Mouse (Mus musculus): ENCODE measurements around the gene Acta2. TPM values are rescaled to one million over a fixed set of nuclear protein-coding genes. Genes with fewer than 3 reads are reported as not detected.

Gene Acta2
- polyA plus RNA-seq, 1 experiment = 2,495 TPM

DNA sequence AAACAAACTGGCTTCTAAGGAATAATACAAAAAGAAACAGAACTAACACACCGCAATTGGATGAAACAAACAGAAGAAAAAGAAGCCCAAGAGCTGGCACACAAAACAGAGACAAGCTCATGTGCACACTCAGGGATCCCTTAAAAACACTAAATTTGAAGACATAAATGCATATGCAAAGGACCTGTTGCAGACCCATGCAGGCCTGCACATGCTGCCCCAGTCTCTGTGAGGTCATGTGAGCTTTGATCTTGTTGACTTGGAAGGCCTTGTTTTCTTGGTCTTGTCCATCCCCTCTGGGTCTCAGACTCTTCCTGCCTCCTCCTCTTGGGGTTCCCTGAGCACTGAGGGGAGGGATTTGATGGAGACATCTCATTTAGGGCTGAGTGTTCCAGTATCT, 33.3 kb upstream of the Acta2 start:
- H3ac ChIP-seq (ENCODE audit: control insufficient read depth, insufficient read length) = no peak overlapping the region
- H3K27me3 ChIP-seq (ENCODE audit: control insufficient read depth, insufficient read depth, insufficient read length) = no peaks in the 10 kb centered on the region
- H3K4me3 ChIP-seq = no peak overlapping the region
- H3K4me2 ChIP-seq (ENCODE audit: low read depth) = no peak overlapping the region
- no peaks in the 10 kb centered on the region for H3K36me3 ChIP-seq (ENCODE audit: control insufficient read depth, insufficient read depth)
- TF ChIP-seq MYOG (IDR thresholded peaks at IDR 0.05; ENCODE audit: control insufficient read depth in 1 of 3, insufficient read depth in 1 of 3, insufficient read length in 2 of 3, low read depth in 2 of 3) (no peak), CEBPB (IDR thresholded peaks at IDR 0.05; ENCODE audit: insufficient read depth, poor library complexity, severe bottlenecking) (no peak), MAX (IDR thresholded peaks at IDR 0.05; ENCODE audit: low read depth) (no peak), TCF12 (IDR thresholded peaks at IDR 0.05; ENCODE audit: insufficient read depth, poor library complexity, severe bottlenecking) (no peak), USF1 (IDR thresholded peaks at IDR 0.05; ENCODE audit: low read depth) (no peak), POLR2A (IDR thresholded peaks at IDR 0.05; ENCODE audit: insufficient read length, low read depth) (no peak), REST (IDR thresholded peaks at IDR 0.05; ENCODE audit: insufficient read depth, insufficient read length) (no peak), TCF3 (IDR thresholded peaks at IDR 0.05; ENCODE audit: insufficient read length, low read depth) (no peak), MYOD1 (IDR thresholded peaks at IDR 0.05; ENCODE audit: control insufficient read depth in 1 of 3, insufficient read length in 2 of 3, low read depth in 2 of 3) (no peak), E2F4 (IDR thresholded peaks at IDR 0.05; ENCODE audit: insufficient read depth) (no peak), POLR2AphosphoS2 (IDR thresholded peaks at IDR 0.05; ENCODE audit: insufficient read length, low read depth) (no peak), SRF (IDR thresholded peaks at IDR 0.05; ENCODE audit: control insufficient read depth, insufficient read length, low read depth) (no peak)
- H3K79me2 ChIP-seq (ENCODE audit: control insufficient read depth, insufficient read depth) = no peaks in the 10 kb centered on the region

- no peaks in the 10 kb centered on the region for H3K36me3 ChIP-seq (ENCODE audit: control insufficient read depth, insufficient read depth)
- no peaks in the 10 kb centered on the region for H3K27me3 ChIP-seq (ENCODE audit: control insufficient read depth, insufficient read depth, insufficient read length)
- H3K79me2 ChIP-seq (ENCODE audit: control insufficient read depth, insufficient read depth) = no peaks in the 10 kb centered on the region
- H3ac ChIP-seq (ENCODE audit: control insufficient read depth, insufficient read length) = no peak overlapping the region
- H3K4me3 ChIP-seq = no peak overlapping the region
- H3K4me2 ChIP-seq (ENCODE audit: low read depth) = no peak overlapping the region
- TF ChIP-seq POLR2A (IDR thresholded peaks at IDR 0.05; ENCODE audit: insufficient read length, low read depth) (no peak), USF1 (IDR thresholded peaks at IDR 0.05; ENCODE audit: low read depth) (no peak), E2F4 (IDR thresholded peaks at IDR 0.05; ENCODE audit: insufficient read depth) (no peak), CEBPB (IDR thresholded peaks at IDR 0.05; ENCODE audit: insufficient read depth, poor library complexity, severe bottlenecking) (no peak), TCF3 (IDR thresholded peaks at IDR 0.05; ENCODE audit: insufficient read length, low read depth) (no peak), SRF (IDR thresholded peaks at IDR 0.05; ENCODE audit: control insufficient read depth, insufficient read length, low read depth) (no peak), MAX (IDR thresholded peaks at IDR 0.05; ENCODE audit: low read depth) (no peak), TCF12 (IDR thresholded peaks at IDR 0.05; ENCODE audit: insufficient read depth, poor library complexity, severe bottlenecking) (no peak), MYOG (IDR thresholded peaks at IDR 0.05; ENCODE audit: control insufficient read depth in 1 of 3, insufficient read depth in 1 of 3, insufficient read length in 2 of 3, low read depth in 2 of 3) (no peak), REST (IDR thresholded peaks at IDR 0.05; ENCODE audit: insufficient read depth, insufficient read length) (no peak), MYOD1 (IDR thresholded peaks at IDR 0.05; ENCODE audit: control insufficient read depth in 1 of 3, insufficient read length in 2 of 3, low read depth in 2 of 3) (no peak), POLR2AphosphoS2 (IDR thresholded peaks at IDR 0.05; ENCODE audit: insufficient read length, low read depth) (no peak)
Observed at GRCm38 (mm10) chr19:34287656-34288415, 32.4 kb upstream of the Acta2 start.

DNA sequence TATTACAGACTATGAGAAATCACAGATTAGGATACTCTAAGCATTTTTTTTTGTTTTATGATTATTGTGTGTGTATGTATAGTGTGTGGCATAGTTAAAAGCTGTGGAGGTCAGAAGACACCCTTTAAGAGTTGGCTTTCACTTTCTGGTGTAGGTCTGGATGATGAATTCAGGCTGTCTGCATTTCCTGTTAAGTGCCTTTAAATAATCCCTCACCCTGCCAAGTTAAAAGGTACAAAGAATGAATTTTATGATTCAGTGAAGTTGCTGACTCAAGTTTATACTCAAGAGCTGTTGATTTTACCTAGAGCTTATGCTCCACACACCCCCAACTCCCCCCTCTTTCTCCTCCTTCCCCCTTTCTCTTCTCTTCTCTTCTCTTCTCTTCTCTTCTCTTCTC, 31.8 kb upstream of the Acta2 start:
- Histone ChIP-seq H3K27me3 (ENCODE audit: control insufficient read depth, insufficient read depth, insufficient read length) (no peaks in the 10 kb centered on the region), H3K36me3 (ENCODE audit: control insufficient read depth, insufficient read depth) (no peaks in the 10 kb centered on the region), H3ac (ENCODE audit: control insufficient read depth, insufficient read length) (no peak overlapping the region), H3K4me2 (ENCODE audit: low read depth) (no peak overlapping the region), H3K79me2 (ENCODE audit: control insufficient read depth, insufficient read depth) (no peaks in the 10 kb centered on the region), H3K4me3 (no peak overlapping the region)
- TF ChIP-seq SRF (IDR thresholded peaks at IDR 0.05; ENCODE audit: control insufficient read depth, insufficient read length, low read depth) (no peak), MYOG (IDR thresholded peaks at IDR 0.05; ENCODE audit: control insufficient read depth in 1 of 3, insufficient read depth in 1 of 3, insufficient read length in 2 of 3, low read depth in 2 of 3) (no peak), CEBPB (IDR thresholded peaks at IDR 0.05; ENCODE audit: insufficient read depth, poor library complexity, severe bottlenecking) (no peak), E2F4 (IDR thresholded peaks at IDR 0.05; ENCODE audit: insufficient read depth) (no peak), TCF3 (IDR thresholded peaks at IDR 0.05; ENCODE audit: insufficient read length, low read depth) (no peak), MYOD1 (IDR thresholded peaks at IDR 0.05; ENCODE audit: control insufficient read depth in 1 of 3, insufficient read length in 2 of 3, low read depth in 2 of 3) (no peak), TCF12 (IDR thresholded peaks at IDR 0.05; ENCODE audit: insufficient read depth, poor library complexity, severe bottlenecking) (no peak), MAX (IDR thresholded peaks at IDR 0.05; ENCODE audit: low read depth) (no peak), REST (IDR thresholded peaks at IDR 0.05; ENCODE audit: insufficient read depth, insufficient read length) (no peak), POLR2AphosphoS2 (IDR thresholded peaks at IDR 0.05; ENCODE audit: insufficient read length, low read depth) (no peak), USF1 (IDR thresholded peaks at IDR 0.05; ENCODE audit: low read depth) (no peak), POLR2A (IDR thresholded peaks at IDR 0.05; ENCODE audit: insufficient read length, low read depth) (no peak)

GRCm38 (mm10) chr19:34284826-34285225, 29.4 kb upstream of the Acta2 start:
- H3K79me2 ChIP-seq (ENCODE audit: control insufficient read depth, insufficient read depth) = no peaks in the 10 kb centered on the region
- no peak overlapping the region for H3ac ChIP-seq (ENCODE audit: control insufficient read depth, insufficient read length)
- no peaks in the 10 kb centered on the region for H3K36me3 ChIP-seq (ENCODE audit: control insufficient read depth, insufficient read depth)
- no peak for TF ChIP-seq SRF (IDR thresholded peaks at IDR 0.05; ENCODE audit: control insufficient read depth, insufficient read length, low read depth)
- peak; percentile 5 for TF ChIP-seq USF1 (IDR thresholded peaks at IDR 0.05; ENCODE audit: low read depth)
- H3K4me3 ChIP-seq = no peak overlapping the region
- H3K4me2 ChIP-seq (ENCODE audit: low read depth) = peak overlapping the region; percentile 80
- H3K27me3 ChIP-seq (ENCODE audit: control insufficient read depth, insufficient read depth, insufficient read length) = no peaks in the 10 kb centered on the region

Measured in myocyte (in vitro differentiated cells).